Mouse (Mus musculus): Measurements from ENCODE around the gene Gm49354. TPM values are rescaled to one million over a fixed set of nuclear protein-coding genes. Genes with fewer than 3 reads are reported as not detected.
A peak's percentile ranks its signal among the peaks of the same experiment; 100 is the strongest.

Gm49354 gene
- polyA plus RNA-seq, 2 experiments, result 0.35 TPM; not detected in 1

DNA sequence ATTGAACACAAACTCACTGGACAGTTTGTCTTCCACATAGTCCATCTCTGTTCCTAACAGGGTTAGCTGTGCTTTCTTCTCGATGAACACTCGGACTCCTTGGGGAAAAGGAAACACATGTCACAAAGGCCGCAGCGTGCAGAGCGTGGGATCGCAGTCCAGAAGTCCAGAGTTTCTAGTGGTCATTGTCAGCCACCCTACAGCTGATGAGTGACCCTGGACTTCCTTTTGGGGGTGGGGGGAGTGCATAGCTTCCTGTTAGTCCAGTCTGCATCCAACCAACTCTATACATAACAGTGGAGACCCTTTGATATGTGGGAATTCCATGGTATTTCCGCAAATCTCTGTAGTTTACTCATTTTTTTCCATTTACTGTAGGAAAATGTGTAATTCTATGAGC, 25.1 kb downstream of the Gm49354 start:
- WGBS (ENCODE audit: insufficient replicate concordance), result 88% methylated on average over 7 of the region's 7 CpGs
- H3K27ac ChIP-seq, result no peak overlapping the region
- no peak for TF ChIP-seq EP300 (IDR thresholded peaks at IDR 0.05; ENCODE audit: low read depth)
- TF ChIP-seq CTCF (IDR thresholded peaks at IDR 0.05; ENCODE audit: low read depth), result no peak
- peak; percentile 38; the same call in 1 of the 2 replicates for ATAC-seq (ENCODE audit: insufficient read depth)
- no peaks in the 10 kb centered on the region for H3K9me3 ChIP-seq (ENCODE audit: control insufficient read depth, low read length)
- H3K9ac ChIP-seq (replicated peaks), result no peak overlapping the region
- H3K4me3 ChIP-seq (ENCODE audit: insufficient read depth in 1 of 2, low read depth in 2 of 2, low read length in 2 of 2), result no peak overlapping the region
- no peak overlapping the region for H3K4me2 ChIP-seq (ENCODE audit: low read depth)
- no peaks in the 10 kb centered on the region for H3K27me3 ChIP-seq (ENCODE audit: control insufficient read depth, insufficient read depth, low read length)
- H3K4me1 ChIP-seq (replicated peaks; ENCODE audit: control insufficient read depth in 2 of 2, insufficient read depth in 2 of 2, low read length in 1 of 2), result no peaks in the 10 kb centered on the region
- DNase-seq (ENCODE audit: low read depth in 3 of 3, low spot score in 3 of 3), result no peak
- H3K36me3 ChIP-seq (replicated peaks; ENCODE audit: control insufficient read depth, insufficient read depth, low read depth), result peaks cover 71% of the 10 kb centered on the region

GRCm38 (mm10) chr13:59750310-59750709, 31.7 kb downstream of the Gm49354 start:
- Histone ChIP-seq H3K27ac (no peak overlapping the region), H3K4me3 (ENCODE audit: insufficient read depth in 1 of 2, low read depth in 2 of 2, low read length in 2 of 2) (no peak overlapping the region), H3K4me2 (ENCODE audit: low read depth) (no peak overlapping the region), H3K36me3 (replicated peaks; ENCODE audit: control insufficient read depth, insufficient read depth, low read depth) (peaks cover 15% of the 10 kb centered on the region), H3K4me1 (replicated peaks; ENCODE audit: control insufficient read depth in 2 of 2, insufficient read depth in 2 of 2, low read length in 1 of 2) (no peaks in the 10 kb centered on the region), H3K9me3 (ENCODE audit: control insufficient read depth, low read length) (no peaks in the 10 kb centered on the region), H3K9ac (replicated peaks) (no peak overlapping the region), H3K27me3 (ENCODE audit: control insufficient read depth, insufficient read depth, low read length) (no peaks in the 10 kb centered on the region)
- TF ChIP-seq EP300 (IDR thresholded peaks at IDR 0.05; ENCODE audit: low read depth) (no peak), CTCF (IDR thresholded peaks at IDR 0.05; ENCODE audit: low read depth) (no peak)
- no peak for ATAC-seq (ENCODE audit: insufficient read depth)
- DNase-seq (ENCODE audit: low read depth in 3 of 3, low spot score in 3 of 3), result no peak
- 62% methylated on average over 12 of the region's 12 CpGs for WGBS (ENCODE audit: insufficient replicate concordance)

- Histone ChIP-seq H3K9ac (replicated peaks) (no peak within 1 kb of the TSS), H3K4me1 (replicated peaks; ENCODE audit: control insufficient read depth in 2 of 2, insufficient read depth in 2 of 2, low read length in 1 of 2) (0 out of 4 replicates have a peak, but pooled peaks cover 0 to 2% of the 10 kb centered on the region in 2 experiments), H3K4me2 (ENCODE audit: low read depth) (no peak within 1 kb of the TSS), H3K27me3 (ENCODE audit: control insufficient read depth, insufficient read depth, low read length) (no peaks in the 10 kb centered on the region), H3K27ac (no peak within 1 kb of the TSS), H3K4me3 (ENCODE audit: insufficient read depth in 1 of 2, low read depth in 2 of 2, low read length in 2 of 2) (no peak within 1 kb of the TSS), H3K9me3 (ENCODE audit: control insufficient read depth, low read length) (no peaks in the 10 kb centered on the region), H3K36me3 (replicated peaks; ENCODE audit: control insufficient read depth, insufficient read depth, low read depth) (no peaks in the 10 kb centered on the region)
- 81% methylated on average over 9 of the region's 9 CpGs for WGBS (ENCODE audit: insufficient replicate concordance)
- DNase-seq (ENCODE audit: low read depth in 3 of 3, low spot score in 3 of 3) (no peak), ATAC-seq (ENCODE audit: insufficient read depth) (no peak)
- no peak for TF ChIP-seq EP300 (IDR thresholded peaks at IDR 0.05; ENCODE audit: low read depth)
- TF ChIP-seq CTCF (IDR thresholded peaks at IDR 0.05; ENCODE audit: low read depth), result no peak
These were observed 35.3 kb downstream of the Gm49354 start, which contains the start of gene 1700014D04Rik for GRCm38 (mm10) chr13:59746711-59747110. Gene 1700014D04Rik (minus strand): TSS chr13:59746752.

GRCm38 (mm10) chr13:59746164-59746563, 35.9 kb downstream of the Gm49354 start:
- no peak overlapping the region for H3K9ac ChIP-seq (replicated peaks)
- peaks cover 3% of the 10 kb centered on the region in 2 experiments; a peak in 1 of 4 replicates for H3K4me1 ChIP-seq (replicated peaks; ENCODE audit: control insufficient read depth in 2 of 2, insufficient read depth in 2 of 2, low read length in 1 of 2)
- TF ChIP-seq EP300 (IDR thresholded peaks at IDR 0.05; ENCODE audit: low read depth) (no peak), CTCF (IDR thresholded peaks at IDR 0.05; ENCODE audit: low read depth) (no peak)

GRCm38 (mm10) chr13:59745462-59745861, 36.6 kb downstream of the Gm49354 start:
- H3K9me3 ChIP-seq (ENCODE audit: control insufficient read depth, low read length), result no peaks in the 10 kb centered on the region
- no peak overlapping the region for H3K9ac ChIP-seq (replicated peaks)
- ATAC-seq (ENCODE audit: insufficient read depth) (no peak), DNase-seq (ENCODE audit: low read depth in 3 of 3, low spot score in 3 of 3) (no peak)
- H3K4me3 ChIP-seq (ENCODE audit: insufficient read depth in 1 of 2, low read depth in 2 of 2, low read length in 2 of 2), result no peak overlapping the region
- no peak for TF ChIP-seq EP300 (IDR thresholded peaks at IDR 0.05; ENCODE audit: low read depth)
- no peak for TF ChIP-seq CTCF (IDR thresholded peaks at IDR 0.05; ENCODE audit: low read depth)
- peaks cover 6 to 8% of the 10 kb centered on the region in 2 experiments for H3K4me1 ChIP-seq (replicated peaks; ENCODE audit: control insufficient read depth in 2 of 2, insufficient read depth in 2 of 2, low read length in 1 of 2)
- 49% methylated on average over 6 of the region's 6 CpGs for WGBS (ENCODE audit: insufficient replicate concordance)
- no peak overlapping the region for H3K27ac ChIP-seq
- no peak overlapping the region for H3K4me2 ChIP-seq (ENCODE audit: low read depth)
- H3K36me3 ChIP-seq (replicated peaks; ENCODE audit: control insufficient read depth, insufficient read depth, low read depth), result no peaks in the 10 kb centered on the region
- H3K27me3 ChIP-seq (ENCODE audit: control insufficient read depth, insufficient read depth, low read length), result no peaks in the 10 kb centered on the region

More at GRCm38 (mm10) chr13:59746164-59746563, 35.9 kb downstream of the Gm49354 start:
- H3K27me3 ChIP-seq (ENCODE audit: control insufficient read depth, insufficient read depth, low read length), result no peaks in the 10 kb centered on the region
- ATAC-seq (ENCODE audit: insufficient read depth) (no peak), DNase-seq (ENCODE audit: low read depth in 3 of 3, low spot score in 3 of 3) (no peak)
- WGBS (ENCODE audit: insufficient replicate concordance), result 79% methylated on average over 6 of the region's 6 CpGs
- no peak overlapping the region for H3K27ac ChIP-seq
- H3K36me3 ChIP-seq (replicated peaks; ENCODE audit: control insufficient read depth, insufficient read depth, low read depth), result no peaks in the 10 kb centered on the region
- no peak overlapping the region for H3K4me3 ChIP-seq (ENCODE audit: insufficient read depth in 1 of 2, low read depth in 2 of 2, low read length in 2 of 2)
- no peaks in the 10 kb centered on the region for H3K9me3 ChIP-seq (ENCODE audit: control insufficient read depth, low read length)
- H3K4me2 ChIP-seq (ENCODE audit: low read depth), result no peak overlapping the region
